21 mouse cellular contexts compared by ENCODE assay signal in genomic region chr13:110819301-110819862, GRCm38 (mm10).
"Had no signal": no experiment of that assay in that cellular context is flagged by ENCODE, and none has a peak within 500 bp of the region (broad histone marks: within the 10 kb centered on the region; RNA-seq: fewer than 3 reads in every experiment).

No protein-coding gene starts in this region.

- H3K4me2 ChIP-seq: intestine, embryonic 15.5 days; kidney, embryonic 15.5 days; liver, embryonic 13.5 days; neural tube, embryonic 13.5 days had no signal

- H3K9me3 ChIP-seq: intestine, embryonic 15.5 days; kidney, embryonic 15.5 days; liver, embryonic 13.5 days; neural tube, embryonic 13.5 days had no signal

- H3K4me3 ChIP-seq: intestine, embryonic 15.5 days; kidney, embryonic 15.5 days; left cerebral cortex, adult 2 months; liver, embryonic 13.5 days; myocyte; neural tube, embryonic 13.5 days had no signal

- H3K27ac ChIP-seq: intestine, embryonic 15.5 days; kidney, embryonic 15.5 days; left cerebral cortex, adult 2 months; liver, embryonic 13.5 days; neural tube, embryonic 13.5 days; stomach, postnatal 0 days had no signal

- H3K27me3 ChIP-seq: intestine, embryonic 15.5 days; kidney, embryonic 15.5 days; liver, embryonic 13.5 days; neural tube, embryonic 13.5 days had no signal

- H3K36me3 ChIP-seq: intestine, embryonic 15.5 days; kidney, embryonic 15.5 days; liver, embryonic 13.5 days; neural tube, embryonic 13.5 days had no signal

- DNase-seq: kidney, adult 11 months; kidney, adult 8-10 months; kidney, postnatal 10 days; kidney, postnatal 36 days; layer of hippocampus, adult 9-11 months; liver, embryonic 13.5 days; lung, adult 2 months; lung, postnatal 14 days; lung, postnatal 4 days; right cerebral cortex, adult 18-20 months; right cerebral cortex, postnatal 14 days; right cerebral cortex, postnatal 4 days; thymus, adult 2 months; thymus, postnatal 14 days; thymus, postnatal 4 days had no signal

- H3K4me1 ChIP-seq: intestine, embryonic 15.5 days; kidney, embryonic 15.5 days; liver, embryonic 13.5 days; neural tube, embryonic 13.5 days had no signal

- H3K9ac ChIP-seq: intestine, embryonic 15.5 days; kidney, embryonic 15.5 days; liver, embryonic 13.5 days; neural tube, embryonic 13.5 days had no signal

- ATAC-seq: intestine, embryonic 15.5 days had no signal
